15 mouse cellular contexts compared by ENCODE assay signal in genomic region chr17:10012161-10012560, GRCm38 (mm10).
"Had no signal": no experiment of that assay in that cellular context is flagged by ENCODE, and none has a peak within 500 bp of the region (broad histone marks: within the 10 kb centered on the region; RNA-seq: fewer than 3 reads in every experiment).

No protein-coding gene starts in this region.

- H3K27me3 ChIP-seq: limb, embryonic 13.5 days had no signal

- H3K4me3 ChIP-seq: layer of hippocampus, adult 2 months; limb, embryonic 13.5 days; midbrain, embryonic 10.5 days had no signal

- H3K36me3 ChIP-seq: limb, embryonic 13.5 days; midbrain, embryonic 10.5 days had no signal

- DNase-seq: kidney, adult 18-20 months; kidney, postnatal 10 days; kidney, postnatal 4 days; left cerebral cortex, postnatal 4 days; lung, adult 2 months; lung, postnatal 36 days; right cerebral cortex, adult 18-20 months; right cerebral cortex, postnatal 25 days; thymus, postnatal 4 days had no signal

- H3K4me1 ChIP-seq: midbrain, embryonic 10.5 days had no signal

- H3K27ac ChIP-seq: layer of hippocampus, adult 2 months; limb, embryonic 13.5 days; liver, embryonic 14.5 days; midbrain, embryonic 10.5 days had no signal

- ATAC-seq: lung, postnatal 0 days; midbrain, embryonic 16.5 days had no signal

- H3K4me2 ChIP-seq: limb, embryonic 13.5 days had no signal

- H3K9ac ChIP-seq: limb, embryonic 13.5 days; liver, embryonic 14.5 days had no signal

- H3K9me3 ChIP-seq: limb, embryonic 13.5 days; midbrain, embryonic 10.5 days had no signal
